Mouse (Mus musculus) spleen, adult 2 months (tissue): ENCODE measurements around the gene Lenep. TPM values are rescaled to one million over a fixed set of nuclear protein-coding genes. Genes with fewer than 3 reads are reported as not detected.

Experiments used
- DNase-seq, 2 experiments: peaks; one replicate each; pipeline versions ENCODE4 v3.0.0 to v3.0.0-alpha.2; 2012 to 2021; ENCODE audit warnings: low spot score in 2 of 2, low read depth in 1 of 2
- H3K27ac ChIP-seq: fragments of 200-500 bp; 2 replicates; pipeline ENCODE4 v1.5.1; 2012; ENCODE audit warnings: low read length, inconsistent platforms; ENCODE audit not compliant: insufficient read depth
- H3K27me3 ChIP-seq: fragments of 200-500 bp; 2 replicates; pipeline ENCODE4 v1.6.1; 2012; ENCODE audit warnings: mild to moderate bottlenecking, moderate library complexity, low read length, inconsistent platforms; ENCODE audit not compliant: control insufficient read depth, insufficient read depth
- H3K36me3 ChIP-seq: fragments of 200-500 bp; 2 replicates; pipeline ENCODE4 v1.6.1; 2012; ENCODE audit warnings: mild to moderate bottlenecking, low read length, inconsistent platforms; ENCODE audit not compliant: control insufficient read depth, insufficient read depth
- H3K4me1 ChIP-seq: fragments of 200-500 bp; 2 replicates; pipeline ENCODE4 v1.6.1; 2011; ENCODE audit warnings: inconsistent platforms; ENCODE audit not compliant: control insufficient read depth, insufficient read depth, insufficient read length
- H3K4me3 ChIP-seq: fragments of 200-500 bp; 2 replicates; pipeline ENCODE4 v1.5.1; 2011; ENCODE audit warnings: mild to moderate bottlenecking, inconsistent platforms; ENCODE audit not compliant: insufficient read depth, insufficient read length; ENCODE audit errors: extremely low read depth
- CTCF ChIP-seq: fragments of 200-500 bp; IDR thresholded peaks from 2 replicates; pipeline ENCODE4 v1.5.1; 2011; ENCODE audit warnings: mild to moderate bottlenecking, inconsistent platforms; ENCODE audit not compliant: insufficient read depth, insufficient read length, insufficient replicate concordance; ENCODE audit errors: extremely low read depth
- POLR2A ChIP-seq: fragments of 200-500 bp; IDR thresholded peaks from 2 replicates; pipeline ENCODE4 v1.6.1; 2011; ENCODE audit warnings: low read depth, low read length, inconsistent platforms
- WGBS: fragments of 180-500 bp; shearing (Covaris S2); methylation state at CpG from one replicate; pipeline ENCODE4 v1.1.7; 2018; 5-methylcytosine and 5-hydroxymethylcytosine counted together
- polyA plus RNA-seq: library from polyadenylated mRNA; depleted of rRNA; stranded (reverse); fragments of >200 nt; gene quantifications from 2 replicates; pipeline ENCODE4 v1.2.3, GENCODE M21; 2012

The Lenep gene
- polyA plus RNA-seq, 1 experiment = 1.5 TPM

DNA sequence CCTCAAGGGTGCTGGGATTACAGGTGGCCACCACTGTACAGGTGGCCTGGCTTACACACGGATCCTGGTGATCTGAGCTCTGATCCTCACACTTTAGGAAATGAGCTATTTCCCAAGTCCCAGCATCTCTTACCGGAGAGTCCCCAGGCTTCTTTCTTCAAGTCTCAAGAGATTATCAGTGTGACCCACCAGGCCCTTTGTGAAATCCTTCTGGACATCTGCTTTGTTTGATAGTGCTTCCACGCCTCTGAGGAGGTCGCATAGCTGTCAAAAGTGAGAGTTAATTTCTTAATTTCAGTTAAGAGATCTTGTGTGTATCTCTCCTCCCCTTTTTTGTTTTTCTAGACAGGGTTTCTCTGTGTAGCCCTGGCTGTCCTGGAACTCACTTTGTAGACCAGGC lies 23.3 kb upstream of the Lenep start:
- Histone ChIP-seq H3K4me3 (no peak overlapping the region), H3K4me1 (no peaks in the 10 kb centered on the region; the same call in 1 of the 2 replicates), H3K27ac (no peak overlapping the region), H3K36me3 (peaks cover 25% of the 10 kb centered on the region), H3K27me3 (no peaks in the 10 kb centered on the region)
- DNase-seq = no peak
- TF ChIP-seq POLR2A = no peak
- no peak for TF ChIP-seq CTCF
- 80% methylated on average over 4 of the region's 4 CpGs for WGBS

DNA sequence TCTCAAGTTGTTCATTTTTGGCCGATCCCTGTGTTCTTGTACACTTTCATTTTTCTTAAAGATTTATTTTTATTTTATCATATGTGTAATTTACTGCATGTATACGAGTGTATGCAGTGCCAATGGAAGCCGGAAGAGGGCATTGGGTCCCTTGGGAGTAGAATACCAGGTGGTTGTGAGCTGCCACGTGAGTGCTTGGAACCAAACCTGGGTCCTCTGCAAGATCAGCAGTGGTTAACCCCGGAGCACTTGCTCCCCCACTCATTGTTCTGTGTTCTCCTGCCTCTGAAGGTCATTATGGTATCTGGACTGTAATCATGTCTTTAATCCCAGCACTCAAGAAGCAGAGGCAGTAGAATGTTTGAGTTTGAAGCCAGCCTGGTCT lies 22.5 kb upstream of the Lenep start:
- no peak for TF ChIP-seq POLR2A
- TF ChIP-seq CTCF = no peak
- H3K27me3 ChIP-seq = no peaks in the 10 kb centered on the region
- WGBS = 85% methylated on average over 5 of the region's 5 CpGs
- H3K4me1 ChIP-seq = peaks cover 3% of the 10 kb centered on the region; the same call in 1 of the 2 replicates
- no peak overlapping the region for H3K27ac ChIP-seq
- DNase-seq = no peak
- no peak overlapping the region for H3K4me3 ChIP-seq
- H3K36me3 ChIP-seq = peaks cover 25% of the 10 kb centered on the region

DNA sequence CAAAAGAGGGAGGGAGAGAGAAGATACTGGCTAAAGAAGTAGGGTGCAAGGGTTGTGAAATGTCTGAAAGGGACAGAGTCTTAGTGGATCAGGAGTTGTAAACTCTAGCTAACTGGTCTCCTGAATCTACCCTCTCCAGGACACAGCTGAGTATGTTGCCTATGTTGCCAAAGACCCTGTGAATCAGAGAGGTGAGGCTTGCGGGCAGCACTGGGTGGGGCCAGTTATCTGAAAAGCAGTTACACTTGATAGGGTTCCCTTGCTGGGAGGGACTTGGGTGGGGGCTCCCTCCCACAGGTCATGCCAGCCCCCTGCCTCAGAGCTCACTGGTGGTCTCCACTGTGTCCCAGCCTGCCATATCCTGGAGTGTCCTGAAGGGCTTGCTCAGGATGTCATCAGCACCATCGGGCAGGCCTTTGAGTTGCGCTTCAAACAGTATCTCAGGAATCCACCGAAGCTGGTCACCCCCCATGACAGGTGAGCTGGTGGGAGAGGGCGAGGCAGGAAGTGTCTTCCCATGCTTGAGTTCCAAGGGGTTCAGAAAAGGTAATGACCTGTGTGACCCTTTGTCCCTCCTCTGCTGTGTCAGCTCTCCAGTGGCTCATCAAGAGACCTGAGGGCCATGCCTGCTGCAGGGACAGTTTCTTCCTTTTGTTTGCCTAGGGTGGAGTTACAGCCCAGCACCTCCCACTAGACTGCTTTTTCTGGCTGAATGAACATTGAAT lies 22.0 kb upstream of the Lenep start:
- Histone ChIP-seq H3K27ac (no peak overlapping the region), H3K4me1 (peaks cover 3% of the 10 kb centered on the region; the same call in 1 of the 2 replicates), H3K4me3 (no peak overlapping the region), H3K36me3 (peaks cover 25% of the 10 kb centered on the region), H3K27me3 (no peaks in the 10 kb centered on the region)
- 93% methylated on average over 5 of the region's 5 CpGs for WGBS
- no peak for TF ChIP-seq CTCF
- TF ChIP-seq POLR2A = no peak
- no peak for DNase-seq

DNA sequence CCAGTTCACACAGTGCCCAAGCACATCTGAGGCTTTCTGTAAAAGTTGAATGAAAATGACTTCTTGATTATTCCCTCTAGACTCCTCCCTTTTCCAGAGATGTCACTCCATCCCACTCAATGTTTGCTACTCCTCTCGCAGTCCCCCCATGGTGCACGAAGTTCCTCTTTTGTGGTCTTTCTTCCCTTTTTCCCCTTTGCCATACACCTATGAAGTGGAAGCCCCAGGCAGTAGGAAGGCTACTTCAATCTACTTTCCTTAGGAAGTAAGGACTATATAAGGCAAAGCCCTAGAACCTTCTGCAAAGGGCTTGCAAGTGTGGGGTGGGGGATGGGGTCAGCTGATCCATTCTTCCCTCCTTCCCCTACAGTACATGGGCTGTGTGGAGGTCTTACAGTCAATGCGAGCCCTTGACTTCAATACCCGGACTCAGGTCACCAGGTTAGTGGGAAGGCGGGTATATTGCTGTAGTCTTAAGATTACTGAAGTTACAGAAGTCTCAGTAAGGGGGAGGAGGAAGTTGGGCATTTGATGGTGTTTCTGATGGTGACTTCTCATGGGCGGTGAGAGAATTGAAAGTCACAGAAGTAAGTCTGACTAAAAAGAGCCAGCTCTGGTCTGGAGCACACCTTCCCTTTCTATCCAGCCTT lies 20.1 kb upstream of the Lenep start:
- H3K27ac ChIP-seq = no peak overlapping the region
- peaks cover 24% of the 10 kb centered on the region for H3K36me3 ChIP-seq
- peaks cover 9% of the 10 kb centered on the region; the same call in 1 of the 2 replicates for H3K4me1 ChIP-seq

DNA sequence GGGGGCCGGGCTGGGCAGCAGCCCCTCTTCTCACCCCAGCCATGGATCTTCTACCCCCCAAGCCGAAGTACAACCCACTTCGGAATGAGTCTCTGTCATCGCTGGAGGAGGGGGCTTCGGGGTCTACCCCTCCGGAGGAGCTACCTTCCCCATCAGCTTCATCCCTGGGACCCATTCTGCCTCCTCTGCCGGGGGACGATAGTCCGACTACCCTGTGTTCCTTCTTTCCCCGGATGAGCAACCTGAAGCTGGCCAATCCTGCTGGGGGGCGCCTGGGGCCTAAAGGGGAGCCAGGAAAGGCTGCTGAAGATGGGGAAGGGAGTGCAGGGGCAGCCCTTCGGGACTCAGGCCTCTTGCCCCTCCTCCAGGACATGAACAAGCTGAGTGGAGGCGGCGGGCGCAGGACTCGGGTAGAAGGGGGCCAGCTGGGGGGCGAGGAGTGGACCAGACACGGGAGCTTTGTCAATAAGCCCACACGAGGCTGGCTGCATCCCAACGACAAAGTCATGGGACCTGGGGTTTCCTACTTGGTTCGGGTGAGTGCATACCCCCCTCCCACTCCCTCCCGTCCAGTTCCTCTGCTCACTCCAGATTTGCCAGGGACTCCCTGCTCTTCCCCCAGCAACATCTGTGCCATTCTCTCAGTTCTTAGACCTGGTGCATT lies 19.3 kb upstream of the Lenep start:
- Histone ChIP-seq H3K36me3 (peaks cover 17% of the 10 kb centered on the region), H3K4me1 (peaks cover 9% of the 10 kb centered on the region; the same call in 1 of the 2 replicates), H3K27ac (peak overlapping the region; percentile 13; the same call in 1 of the 2 replicates), H3K4me3 (no peak overlapping the region), H3K27me3 (no peaks in the 10 kb centered on the region)
- DNase-seq = no peak
- no peak for TF ChIP-seq CTCF
- no peak for TF ChIP-seq POLR2A
- 63% methylated on average over 22 of the region's 22 CpGs for WGBS

More for the DNA sequence above, 20.1 kb upstream of the Lenep start:
- Histone ChIP-seq H3K27me3 (no peaks in the 10 kb centered on the region), H3K4me3 (no peak overlapping the region)
- DNase-seq = no peak
- WGBS = 54% methylated on average over 6 of the region's 6 CpGs
- TF ChIP-seq POLR2A (no peak), CTCF (no peak)

DNA sequence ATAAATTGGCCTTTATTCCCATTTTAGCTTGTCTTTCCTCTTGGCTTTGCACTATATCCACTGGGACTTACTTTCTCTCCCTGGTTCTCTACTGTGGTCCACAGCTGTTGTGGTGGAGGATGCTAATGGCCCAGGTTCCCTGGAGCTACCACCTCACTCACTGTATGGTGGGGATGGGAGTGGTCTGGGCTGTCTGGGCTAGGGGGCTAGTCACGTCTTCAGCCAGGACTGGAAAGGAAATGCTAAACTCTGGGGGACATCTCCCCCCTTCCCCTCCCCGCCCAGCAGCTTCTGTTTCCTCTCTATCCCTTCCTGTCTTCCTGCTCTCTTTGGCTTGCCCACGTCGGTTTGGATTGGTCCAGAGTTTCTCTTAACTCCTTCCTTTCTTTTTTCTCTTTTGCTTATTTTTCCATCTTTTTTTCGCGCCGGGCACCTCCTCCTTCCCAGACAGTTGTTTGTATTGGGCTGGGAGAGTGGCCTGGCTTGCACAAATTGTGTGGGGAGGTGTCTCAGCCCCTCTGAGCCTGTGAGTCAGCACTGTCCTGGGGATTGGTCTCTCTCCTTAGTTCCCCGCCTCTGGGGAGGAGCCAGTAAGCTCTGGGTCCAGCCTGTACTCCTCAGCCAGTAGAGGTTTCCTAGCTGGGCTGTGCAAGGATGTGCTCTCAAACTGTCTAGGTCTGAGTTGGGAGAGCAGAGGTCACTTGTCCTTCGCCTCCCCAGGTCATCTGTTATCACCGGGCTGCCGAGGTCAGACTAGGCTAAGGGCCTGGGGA lies 18.6 kb upstream of the Lenep start:
- Histone ChIP-seq H3K27me3 (no peaks in the 10 kb centered on the region), H3K4me3 (no peak overlapping the region), H3K4me1 (peaks cover 9% of the 10 kb centered on the region; the same call in 1 of the 2 replicates), H3K27ac (peak overlapping the region; percentile 59), H3K36me3 (peaks cover 14% of the 10 kb centered on the region)
- TF ChIP-seq POLR2A (no peak), CTCF (no peak)
- no peak for DNase-seq
- WGBS = 44% methylated on average over 11 of the region's 11 CpGs
